Mouse (Mus musculus): Measurements from ENCODE around the gene Egln2.

- no peak for TF ChIP-seq CTCF (IDR thresholded peaks at IDR 0.05; ENCODE audit: control insufficient read depth, insufficient read depth, insufficient read length)
- TF ChIP-seq USF1 (IDR thresholded peaks at IDR 0.05; ENCODE audit: low read depth), result no peak
- TF ChIP-seq FOSL1 (IDR thresholded peaks at IDR 0.05; ENCODE audit: insufficient read depth, low read length, poor library complexity, severe bottlenecking), result no peak
- no peak for TF ChIP-seq MAX (IDR thresholded peaks at IDR 0.05)
- TF ChIP-seq MYOD1 (IDR thresholded peaks at IDR 0.05; ENCODE audit: control insufficient read depth, insufficient read length, low read depth), result no peak
- TF ChIP-seq CEBPB (IDR thresholded peaks at IDR 0.05; ENCODE audit: low read depth), result no peak
Observed at GRCm38 (mm10) chr7:27212626-27213025, 46.0 kb upstream of the Egln2 start.
